Comparison of ENCODE assay signal across 21 mouse cellular contexts in the genomic region with DNA sequence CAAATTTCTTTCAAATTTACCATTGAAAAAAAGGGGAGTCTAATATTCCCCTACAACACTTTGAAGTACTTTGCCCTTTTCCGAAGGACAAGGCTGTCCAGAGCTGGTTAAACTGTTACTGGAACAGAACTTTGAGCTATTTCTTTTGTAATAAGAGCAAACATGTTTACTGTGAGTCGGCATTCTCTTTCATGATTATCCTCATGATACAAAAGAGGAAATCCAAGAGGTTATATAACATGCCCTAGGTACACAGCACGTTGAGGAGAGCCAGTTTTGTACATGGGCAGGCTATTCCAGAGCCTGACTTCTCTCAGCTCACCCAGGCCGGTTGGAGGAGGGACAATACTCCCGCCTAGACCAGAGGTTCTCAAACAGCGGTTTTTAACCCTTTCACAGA. TPM values are rescaled to one million over a fixed set of nuclear protein-coding genes. Genes with fewer than 3 reads are reported as not detected.
DNase-seq lines count a peak whose midpoint lies in the region; ATAC-seq and TF ChIP-seq lines count a peak whose summit lies in the region.
"Had no signal": no experiment of that assay in that cellular context is flagged by ENCODE, and none has a peak within 500 bp of the region (broad histone marks: within the 10 kb centered on the region; RNA-seq: fewer than 3 reads in every experiment).

No protein-coding gene starts in this region.

- H3K27ac ChIP-seq in MEL (ENCODE audit: control insufficient read depth, low read depth, low read length): no peak overlapping the region
- H3K27ac ChIP-seq in liver, embryonic 16.5 days (ENCODE audit: low read length): peak overlapping the region; percentile 64
- no peak overlapping the region for H3K27ac ChIP-seq in hindbrain, embryonic 16.5 days (ENCODE audit: low read depth, low read length)
- H3K27ac ChIP-seq: heart, embryonic 10.5 days; hindbrain, postnatal 0 days; limb, embryonic 15.5 days; neural tube, embryonic 13.5 days had no signal

- TF ChIP-seq POLR2A in MEL (IDR thresholded peaks at IDR 0.05; ENCODE audit: control insufficient read depth in 1 of 2, insufficient read depth in 1 of 2, low read depth in 1 of 2, low read length in 2 of 2, poor library complexity in 1 of 2): no peak

- TF ChIP-seq RAD21 in MEL (IDR thresholded peaks at IDR 0.05; ENCODE audit: low read depth, low read length): no peak

- H3K4me3 ChIP-seq in MEL (ENCODE audit: control insufficient read depth in 1 of 2, insufficient read depth in 1 of 2, low read depth in 2 of 2, low read length in 2 of 2): no peak overlapping the region
- H3K4me3 ChIP-seq in liver, embryonic 16.5 days (ENCODE audit: low read depth, low read length): no peak overlapping the region
- no peak overlapping the region for H3K4me3 ChIP-seq in hindbrain, embryonic 16.5 days (ENCODE audit: low read length)
- H3K4me3 ChIP-seq: heart, embryonic 10.5 days; limb, embryonic 15.5 days; neural tube, embryonic 13.5 days had no signal

- WGBS in liver, embryonic 16.5 days (ENCODE audit: insufficient replicate concordance): 56% methylated on average over 6 of the region's 6 CpGs
- WGBS in hindbrain, embryonic 16.5 days: 73% methylated on average over 6 of the region's 6 CpGs

- H3K36me3 ChIP-seq in MEL (ENCODE audit: control insufficient read depth in 1 of 2, insufficient read depth in 2 of 2, low read length in 2 of 2): peaks cover 2 to 15% of the 10 kb centered on the region in 2 experiments; a peak in 3 of 4 replicates
- H3K36me3 ChIP-seq in liver, embryonic 16.5 days (ENCODE audit: control insufficient read depth, insufficient read depth): peaks cover 5% of the 10 kb centered on the region; the same call in 1 of the 2 replicates
- H3K36me3 ChIP-seq in hindbrain, embryonic 16.5 days (ENCODE audit: control insufficient read depth, insufficient read depth, low read length): no peaks in the 10 kb centered on the region
- H3K36me3 ChIP-seq: heart, embryonic 10.5 days; limb, embryonic 15.5 days; neural tube, embryonic 13.5 days had no signal

- no peak for TF ChIP-seq EP300 in MEL (IDR thresholded peaks at IDR 0.05; ENCODE audit: low read depth in 1 of 2, low read length in 2 of 2)

- H3K9ac ChIP-seq in MEL (ENCODE audit: control insufficient read depth, low read depth, low read length, poor library complexity, severe bottlenecking): no peak overlapping the region
- no peak overlapping the region for H3K9ac ChIP-seq in liver, embryonic 16.5 days (ENCODE audit: low read depth, low read length)
- H3K9ac ChIP-seq in hindbrain, embryonic 16.5 days (ENCODE audit: low read depth, low read length): no peak overlapping the region
- H3K9ac ChIP-seq: limb, embryonic 15.5 days; neural tube, embryonic 13.5 days had no signal

- TF ChIP-seq CTCF in MEL (IDR thresholded peaks at IDR 0.05 in 2 of 3, conservative IDR thresholded peaks at IDR 0.05 in 1 of 3; ENCODE audit: control insufficient read depth in 1 of 3, insufficient read depth in 1 of 3, low read depth in 2 of 3, low read length in 3 of 3, poor library complexity in 1 of 3, severe bottlenecking in 1 of 3): no peak

- peak; percentile 72 for ATAC-seq in liver, embryonic 16.5 days (ENCODE audit: low read depth)
- no peak for ATAC-seq in hindbrain, embryonic 16.5 days
- ATAC-seq in activated CD4-positive, CD25-positive, alpha-beta regulatory T cell, adult 4 months: no peak
- ATAC-seq: hindbrain, postnatal 0 days had no signal

- H3K9me3 ChIP-seq in MEL (replicated peaks; ENCODE audit: insufficient read depth, low read length): no peaks in the 10 kb centered on the region
- H3K9me3 ChIP-seq in liver, embryonic 16.5 days (replicated peaks; ENCODE audit: control insufficient read depth, low read length): no peaks in the 10 kb centered on the region
- no peaks in the 10 kb centered on the region for H3K9me3 ChIP-seq in hindbrain, embryonic 16.5 days (ENCODE audit: control insufficient read depth, low read length)
- H3K9me3 ChIP-seq: heart, embryonic 10.5 days; limb, embryonic 15.5 days; neural tube, embryonic 13.5 days had no signal

- peak; percentile 32 for DNase-seq in MEL (ENCODE audit: low read depth, low spot score)
- DNase-seq in brain, adult 2 months (ENCODE audit: low read depth, low spot score): peak; percentile 32
- peak; percentile 32 to 80 for DNase-seq in kidney, postnatal 25 days
- no peak for DNase-seq in layer of hippocampus, postnatal 10 days (ENCODE audit: low spot score in 2 of 2)
- DNase-seq: cerebellum, adult 11-12 months; cerebellum, postnatal 36 days; gastrocnemius, postnatal 25 days; layer of hippocampus, adult 9-11 months; right cerebral cortex, postnatal 25 days; thymus, postnatal 25 days had no signal

- no peak overlapping the region for H3K4me2 ChIP-seq in liver, embryonic 16.5 days (ENCODE audit: low read depth, low read length)
- H3K4me2 ChIP-seq in hindbrain, embryonic 16.5 days (ENCODE audit: low read length): no peak overlapping the region
- H3K4me2 ChIP-seq: limb, embryonic 15.5 days; neural tube, embryonic 13.5 days had no signal

- no peaks in the 10 kb centered on the region for H3K27me3 ChIP-seq in MEL (ENCODE audit: control insufficient read depth in 1 of 2, insufficient read depth in 2 of 2, low read length in 2 of 2)
- H3K27me3 ChIP-seq in liver, embryonic 16.5 days (ENCODE audit: control insufficient read depth, insufficient read depth, low read depth, low read length): no peaks in the 10 kb centered on the region
- H3K27me3 ChIP-seq in hindbrain, embryonic 16.5 days (replicated peaks; ENCODE audit: control insufficient read depth, insufficient read depth, low read length): no peaks in the 10 kb centered on the region
- H3K27me3 ChIP-seq: limb, embryonic 15.5 days; neural tube, embryonic 13.5 days had no signal

- H3K4me1 ChIP-seq in MEL (ENCODE audit: control insufficient read depth in 1 of 2, insufficient read depth in 2 of 2, low read length in 2 of 2): peaks cover 5 to 17% of the 10 kb centered on the region in 2 experiments
- H3K4me1 ChIP-seq in liver, embryonic 16.5 days (ENCODE audit: control insufficient read depth, low read depth, low read length): peaks cover 14% of the 10 kb centered on the region
- H3K4me1 ChIP-seq in hindbrain, embryonic 16.5 days (ENCODE audit: control insufficient read depth, insufficient read depth, low read depth, low read length): no peaks in the 10 kb centered on the region
- H3K4me1 ChIP-seq: limb, embryonic 15.5 days; neural tube, embryonic 13.5 days had no signal

- H3K79me2 ChIP-seq in MEL (ENCODE audit: control insufficient read depth, insufficient read depth, low read length, poor library complexity): peaks cover 4% of the 10 kb centered on the region; the same call in 1 of the 2 replicates

TF ChIP-seq in MEL, 35 proteins besides CTCF, POLR2A, EP300 and RAD21 (continues in another document):
- TF ChIP-seq TCF12 (IDR thresholded peaks at IDR 0.05; ENCODE audit: low read depth, low read length) (no peak), MYB (IDR thresholded peaks at IDR 0.05; ENCODE audit: low read depth, low read length) (no peak), TBP (IDR thresholded peaks at IDR 0.05; ENCODE audit: low read depth, low read length) (no peak), CHD2 (IDR thresholded peaks at IDR 0.05; ENCODE audit: low read length) (no peak)

RNA-seq across cellular contexts. Expression of gene Sord, which starts 7.4 kb away (rescaled TPM):
- total RNA-seq in MEL (2012; rRNA removed): 39.6 and 41.1 TPM in 2 replicates
- 10 to 100 TPM in 1 of 2 experiments, not detected in 1; 61.7 TPM for polyA plus RNA-seq in MEL (2012; ENCODE audit: insufficient read depth in 1 of 2, insufficient read length in 2 of 2, low read depth in 1 of 2, low replicate concordance in 2 of 2, missing spikeins in 1 of 2)
- 193 and 196 TPM in 2 replicates for polyA plus RNA-seq in liver, embryonic 16.5 days (2015; fragmentation: Nextera tagmentation; extraction: Ambion mirVana)
- polyA plus RNA-seq in hindbrain, embryonic 16.5 days (2015; fragmentation: Nextera tagmentation; extraction: Ambion mirVana): 26.0 and 29.7 TPM in 2 replicates
- polyA plus RNA-seq in activated CD4-positive, CD25-positive, alpha-beta regulatory T cell, adult 4 months (2017; shearing (Covaris generic)): 1 to 10 TPM; 5.5 to 5.7 TPM
- total RNA-seq in layer of hippocampus, postnatal 10 days (2021): 10 to 100 TPM; 12.6 to 15.8 TPM

RNA-seq across cellular contexts. Expression of gene Terb2, which starts 55.9 kb away (rescaled TPM):
- not detected in 2 replicates for total RNA-seq in MEL (2012; rRNA removed)
- polyA plus RNA-seq in MEL (2012; ENCODE audit: insufficient read depth in 1 of 2, insufficient read length in 2 of 2, low read depth in 1 of 2, low replicate concordance in 2 of 2, missing spikeins in 1 of 2): not detected
- not detected in 2 replicates for polyA plus RNA-seq in liver, embryonic 16.5 days (2015; fragmentation: Nextera tagmentation; extraction: Ambion mirVana)
- polyA plus RNA-seq in hindbrain, embryonic 16.5 days (2015; fragmentation: Nextera tagmentation; extraction: Ambion mirVana): not detected in 2 replicates
- not detected for polyA plus RNA-seq in activated CD4-positive, CD25-positive, alpha-beta regulatory T cell, adult 4 months (2017; shearing (Covaris generic))
- not detected for total RNA-seq in layer of hippocampus, postnatal 10 days (2021)
- total RNA-seq: gastrocnemius, postnatal 25 days; heart, postnatal 25 days; hindbrain, postnatal 0 days; left cerebral cortex, postnatal 10 days; megakaryocyte-erythroid progenitor cell, adult 5-6 weeks had no signal
- polyA plus RNA-seq: embryonic facial prominence, embryonic 11.5 days; heart, embryonic 10.5 days; hindbrain, postnatal 0 days; limb, embryonic 15.5 days; neural tube, embryonic 13.5 days had no signal

RNA-seq across cellular contexts. Expression of gene Patl2, which starts 55.9 kb away (rescaled TPM):
- 0.58 and 0.72 TPM in 2 replicates for total RNA-seq in MEL (2012; rRNA removed)
- under 1 TPM in 1 of 2 experiments, not detected in 1; 0.84 TPM for polyA plus RNA-seq in MEL (2012; ENCODE audit: insufficient read depth in 1 of 2, insufficient read length in 2 of 2, low read depth in 1 of 2, low replicate concordance in 2 of 2, missing spikeins in 1 of 2)
- polyA plus RNA-seq in liver, embryonic 16.5 days (2015; fragmentation: Nextera tagmentation; extraction: Ambion mirVana): 0.04 and 0.07 TPM in 2 replicates
- polyA plus RNA-seq in hindbrain, embryonic 16.5 days (2015; fragmentation: Nextera tagmentation; extraction: Ambion mirVana): 0.06 and 0.08 TPM in 2 replicates
- under 1 TPM; 0.38 to 0.90 TPM for polyA plus RNA-seq in activated CD4-positive, CD25-positive, alpha-beta regulatory T cell, adult 4 months (2017; shearing (Covaris generic))
- total RNA-seq in layer of hippocampus, postnatal 10 days (2021): not detected
- total RNA-seq: gastrocnemius, postnatal 25 days; heart, postnatal 25 days; hindbrain, postnatal 0 days; megakaryocyte-erythroid progenitor cell, adult 5-6 weeks had no signal
- polyA plus RNA-seq: limb, embryonic 15.5 days; neural tube, embryonic 13.5 days had no signal

RNA-seq across cellular contexts. Expression of gene Duox2, which starts 56.3 kb away (rescaled TPM):
- total RNA-seq in MEL (2012; rRNA removed): not detected in 2 replicates
- polyA plus RNA-seq in MEL (2012; ENCODE audit: insufficient read depth in 1 of 2, insufficient read length in 2 of 2, low read depth in 1 of 2, low replicate concordance in 2 of 2, missing spikeins in 1 of 2): not detected
- polyA plus RNA-seq in liver, embryonic 16.5 days (2015; fragmentation: Nextera tagmentation; extraction: Ambion mirVana): not detected in 2 replicates
- polyA plus RNA-seq in hindbrain, embryonic 16.5 days (2015; fragmentation: Nextera tagmentation; extraction: Ambion mirVana): 0.03 TPM in 1 of 2 replicates, not detected in the other
- polyA plus RNA-seq in activated CD4-positive, CD25-positive, alpha-beta regulatory T cell, adult 4 months (2017; shearing (Covaris generic)): not detected
- under 1 TPM; 0.05 to 0.11 TPM for total RNA-seq in layer of hippocampus, postnatal 10 days (2021)
- total RNA-seq: megakaryocyte-erythroid progenitor cell, adult 5-6 weeks had no signal
- polyA plus RNA-seq: embryonic facial prominence, embryonic 11.5 days; heart, embryonic 10.5 days; neural tube, embryonic 13.5 days had no signal

RNA-seq across cellular contexts. Expression of gene Duoxa2, which starts 56.8 kb away (rescaled TPM):
- total RNA-seq in MEL (2012; rRNA removed): not detected in 2 replicates
- polyA plus RNA-seq in MEL (2012; ENCODE audit: insufficient read depth in 1 of 2, insufficient read length in 2 of 2, low read depth in 1 of 2, low replicate concordance in 2 of 2, missing spikeins in 1 of 2): not detected
- polyA plus RNA-seq in liver, embryonic 16.5 days (2015; fragmentation: Nextera tagmentation; extraction: Ambion mirVana): not detected in 2 replicates
- 0.19 and 0.36 TPM in 2 replicates for polyA plus RNA-seq in hindbrain, embryonic 16.5 days (2015; fragmentation: Nextera tagmentation; extraction: Ambion mirVana)
- polyA plus RNA-seq in activated CD4-positive, CD25-positive, alpha-beta regulatory T cell, adult 4 months (2017; shearing (Covaris generic)): not detected
- under 1 TPM in 1 of 2 experiments, not detected in 1; 0.20 TPM for total RNA-seq in layer of hippocampus, postnatal 10 days (2021)
- total RNA-seq: gastrocnemius, postnatal 25 days; megakaryocyte-erythroid progenitor cell, adult 5-6 weeks had no signal
- polyA plus RNA-seq: embryonic facial prominence, embryonic 11.5 days; neural tube, embryonic 13.5 days had no signal

Comparison
In these comparisons a context has a peak if more than half of its experiments do, and no peak if none do; other contexts are left out.
1. DNase-seq: peak in MEL (single experiment), brain, adult 2 months (single experiment) and kidney, postnatal 25 days (2 of 2); none in layer of hippocampus, postnatal 10 days (0 of 2).